Mouse (Mus musculus) midbrain, embryonic 15.5 days (tissue): ENCODE data around the gene Prkar2a. TPM values are rescaled to one million over a fixed set of nuclear protein-coding genes. Genes with fewer than 3 reads are reported as not detected.
"Not testable (repeated sequence)": the region's sequence is repeated elsewhere in the genome, so short reads cannot be mapped to it uniquely, and the experiment has no call there.

ENCODE experiments used
- ATAC-seq: fragments of 200-750 bp; cut with Nextera tagmentation; replicated peaks from 2 replicates; pipeline ENCODE4 v1.8.0; 2017; ENCODE audit warnings: moderate TSS enrichment
- H3K27ac ChIP-seq: fragments of 300-500 bp; sonication (generic); 2 replicates; pipeline ENCODE4 v1.5.1; 2015; ENCODE audit warnings: mild to moderate bottlenecking, inconsistent platforms
- H3K27me3 ChIP-seq: fragments of 300-500 bp; sonication (generic); replicated peaks from 2 replicates; pipeline ENCODE4 v1.6.1; 2015; ENCODE audit warnings: inconsistent platforms
- H3K36me3 ChIP-seq: fragments of 300-500 bp; sonication (generic); replicated peaks from 2 replicates; pipeline ENCODE4 v1.6.1; 2015; ENCODE audit warnings: inconsistent platforms
- H3K4me1 ChIP-seq: fragments of 300-500 bp; sonication (generic); 2 replicates; pipeline ENCODE4 v1.6.1; 2015; ENCODE audit warnings: inconsistent platforms
- H3K4me2 ChIP-seq: fragments of 300-500 bp; sonication (generic); 2 replicates; pipeline ENCODE4 v1.6.1; 2015; ENCODE audit warnings: inconsistent platforms, mild to moderate bottlenecking, moderate library complexity
- H3K4me3 ChIP-seq: fragments of 300-500 bp; sonication (generic); 2 replicates; pipeline ENCODE4 v1.5.1; 2015; ENCODE audit warnings: mild to moderate bottlenecking, inconsistent platforms
- H3K9ac ChIP-seq: fragments of 300-500 bp; sonication (generic); 2 replicates; pipeline ENCODE4 v1.6.1; 2015; ENCODE audit warnings: mild to moderate bottlenecking, inconsistent platforms
- H3K9me3 ChIP-seq: fragments of 300-500 bp; sonication (generic); 2 replicates; pipeline ENCODE4 v1.6.1; 2016; ENCODE audit warnings: inconsistent platforms
- WGBS: fragments of 180-500 bp; shearing (Covaris S2); methylation state at CpG from one replicate; pipeline ENCODE4 v1.1.7; 2015; ENCODE audit warnings: mixed read lengths; 5-methylcytosine and 5-hydroxymethylcytosine counted together
- polyA plus RNA-seq: library from polyadenylated mRNA; unstranded; fragments of >200 nt; fragmentation: Nextera tagmentation; extraction: Ambion mirVana; gene quantifications from 2 replicates; pipeline ENCODE4 v1.2.1, GENCODE M21; 2015

The Prkar2a gene
- 67.7 and 68.4 TPM in 2 replicates for polyA plus RNA-seq

GRCm38 (mm10) chr9:108689106-108689505 is at the start of gene Prkar2a:
Gene Prkar2a (plus strand): TSS chr9:108689314.
- no peak for ATAC-seq
- no peak within 1 kb of the TSS for H3K4me2 ChIP-seq
- WGBS = 29% methylated on average over 1 of the region's 1 CpGs
- peaks cover 37% of the 10 kb centered on the region for H3K4me1 ChIP-seq
- no peaks in the 10 kb centered on the region for H3K27me3 ChIP-seq
- H3K9me3 ChIP-seq = no peaks in the 10 kb centered on the region
- no peak within 1 kb of the TSS for H3K9ac ChIP-seq
- H3K36me3 ChIP-seq = no peaks in the 10 kb centered on the region
- H3K4me3 ChIP-seq = no peak within 1 kb of the TSS
- H3K27ac ChIP-seq = peak within 1 kb of the TSS; percentile 62

GRCm38 (mm10) chr9:108639825-108640224 is 49.3 kb upstream of the Prkar2a start:
- no peak for ATAC-seq
- no peak overlapping the region for H3K4me3 ChIP-seq
- H3K4me1 ChIP-seq = no peaks in the 10 kb centered on the region
- no peak overlapping the region for H3K27ac ChIP-seq
- H3K4me2 ChIP-seq = no peak overlapping the region
- WGBS = 95% methylated on average over 2 of the region's 2 CpGs
- no peaks in the 10 kb centered on the region for H3K9me3 ChIP-seq
- no peak overlapping the region for H3K9ac ChIP-seq
- H3K27me3 ChIP-seq = no peaks in the 10 kb centered on the region
- H3K36me3 ChIP-seq = 0 out of 2 replicates have a peak, but pooled peaks cover 8% of the 10 kb centered on the region

GRCm38 (mm10) chr9:108648166-108648565 is 40.9 kb upstream of the Prkar2a start:
- WGBS = 49% methylated on average over 10 of the region's 10 CpGs
- H3K9ac ChIP-seq = peak overlapping the region; percentile 94
- H3K27ac ChIP-seq = peak overlapping the region; percentile 92; the same call in 1 of the 2 replicates

GRCm38 (mm10) chr9:108648611-108649560 is 40.2 kb upstream of the Prkar2a start, which contains the start of gene Arih2:
Gene Arih2 (minus strand): TSS chr9:108649386.
- Histone ChIP-seq H3K27me3 (no peaks in the 10 kb centered on the region), H3K4me3 (peak within 1 kb of the TSS; percentile 100), H3K9ac (peak within 1 kb of the TSS; percentile 94), H3K36me3 (no peaks in the 10 kb centered on the region), H3K27ac (peak within 1 kb of the TSS; percentile 92), H3K4me2 (peak within 1 kb of the TSS; percentile 95), H3K4me1 (peaks cover 25% of the 10 kb centered on the region), H3K9me3 (no peaks in the 10 kb centered on the region)
- ATAC-seq = peak; percentile 98
- WGBS = under 1% methylated on average over 107 of the region's 112 CpGs

More at GRCm38 (mm10) chr9:108648166-108648565, 40.9 kb upstream of the Prkar2a start:
- 0 out of 2 replicates have a peak, but pooled peaks cover 3% of the 10 kb centered on the region for H3K36me3 ChIP-seq
- H3K27me3 ChIP-seq = no peaks in the 10 kb centered on the region
- H3K4me2 ChIP-seq = peak overlapping the region; percentile 95
- peaks cover 25% of the 10 kb centered on the region for H3K4me1 ChIP-seq
- ATAC-seq = no peak
- H3K9me3 ChIP-seq = no peaks in the 10 kb centered on the region
- peak overlapping the region; percentile 100 for H3K4me3 ChIP-seq

- Histone ChIP-seq H3K4me2 (peak overlapping the region; percentile 95), H3K4me1 (peaks cover 25% of the 10 kb centered on the region), H3K4me3 (peak overlapping the region; percentile 100), H3K36me3 (no peaks in the 10 kb centered on the region), H3K9ac (peak overlapping the region; percentile 94), H3K27me3 (no peaks in the 10 kb centered on the region), H3K9me3 (no peaks in the 10 kb centered on the region), H3K27ac (peak overlapping the region; percentile 92)
- WGBS = 31% methylated on average over 29 of the region's 29 CpGs
- ATAC-seq = peak; percentile 49
These were observed 39.3 kb upstream of the Prkar2a start for GRCm38 (mm10) chr9:108649561-108650440.

GRCm38 (mm10) chr9:108654566-108655464 is 34.3 kb upstream of the Prkar2a start:
- Histone ChIP-seq H3K4me3 (no peak overlapping the region), H3K36me3 (no peaks in the 10 kb centered on the region), H3K4me2 (no peak overlapping the region), H3K9me3 (no peaks in the 10 kb centered on the region), H3K4me1 (peaks cover 5% of the 10 kb centered on the region), H3K27ac (no peak overlapping the region), H3K9ac (no peak overlapping the region), H3K27me3 (no peaks in the 10 kb centered on the region)
- 76% methylated on average over 10 of the region's 10 CpGs for WGBS
- no peak for ATAC-seq

GRCm38 (mm10) chr9:108655865-108656264 is 33.2 kb upstream of the Prkar2a start:
- not testable (repeated sequence) for H3K27ac ChIP-seq, H3K9me3 ChIP-seq, H3K4me3 ChIP-seq, H3K36me3 ChIP-seq, H3K4me1 ChIP-seq, ATAC-seq, H3K9ac ChIP-seq, H3K4me2 ChIP-seq, H3K27me3 ChIP-seq
- 78% methylated on average over 7 of the region's 7 CpGs for WGBS

GRCm38 (mm10) chr9:108661677-108662612 is 27.2 kb upstream of the Prkar2a start, which contains the start of gene Slc25a20:
Gene Slc25a20 (plus strand): TSS chr9:108662088.
- H3K4me3 ChIP-seq = peak within 1 kb of the TSS; percentile 65
- 2% methylated on average over 32 of the region's 37 CpGs for WGBS

GRCm38 (mm10) chr9:108662660-108663059 is 26.5 kb upstream of the Prkar2a start:
- Histone ChIP-seq H3K4me1 (peaks cover 13% of the 10 kb centered on the region), H3K4me3 (peak overlapping the region; percentile 65), H3K27me3 (no peaks in the 10 kb centered on the region), H3K36me3 (no peaks in the 10 kb centered on the region), H3K4me2 (peak overlapping the region; percentile 65), H3K27ac (no peak overlapping the region), H3K9me3 (no peaks in the 10 kb centered on the region), H3K9ac (peak overlapping the region; percentile 58)
- WGBS = 49% methylated on average over 6 of the region's 6 CpGs
- no peak for ATAC-seq

More at GRCm38 (mm10) chr9:108661677-108662612, 27.2 kb upstream of the Prkar2a start, which contains the start of gene Slc25a20:
- ATAC-seq = peak; percentile 89
- Histone ChIP-seq H3K4me2 (peak within 1 kb of the TSS; percentile 65), H3K9ac (peak within 1 kb of the TSS; percentile 58), H3K27ac (0 out of 2 replicates have a peak within 1 kb of the TSS, but pooled peaks have one; percentile 17), H3K4me1 (peaks cover 13% of the 10 kb centered on the region), H3K9me3 (no peaks in the 10 kb centered on the region), H3K36me3 (no peaks in the 10 kb centered on the region), H3K27me3 (no peaks in the 10 kb centered on the region)

- Histone ChIP-seq H3K27ac (no peak overlapping the region), H3K27me3 (no peaks in the 10 kb centered on the region), H3K4me1 (no peaks in the 10 kb centered on the region), H3K36me3 (peaks cover 11% of the 10 kb centered on the region; the same call in 1 of the 2 replicates), H3K9me3 (no peaks in the 10 kb centered on the region), H3K9ac (no peak overlapping the region), H3K4me3 (no peak overlapping the region), H3K4me2 (no peak overlapping the region)
- ATAC-seq = no peak
- 54% methylated on average over 8 of the region's 8 CpGs for WGBS
These were observed 19.2 kb upstream of the Prkar2a start for GRCm38 (mm10) chr9:108669875-108670274.
